Mouse (Mus musculus): ENCODE data around the gene Selenon. TPM values are rescaled to one million over a fixed set of nuclear protein-coding genes. Genes with fewer than 3 reads are reported as not detected.

Gene Selenon
- polyA plus RNA-seq, 1 experiment from 2014 or later: 35.3 TPM

Small RNA genes within 50 kb of the gene (microRNA-seq; reads per million reads assigned to microRNA genes)
- gene Mir6403: not detected

Other genes starting within 250 kb of the Selenon start
- gene Trim63, start 237.0 kb downstream of the Selenon start, polyA plus RNA-seq (2015; fragmentation: Nextera tagmentation; extraction: Ambion mirVana): 3.3 and 4.3 TPM in 2 replicates
- gene Slc30a2, start 209.0 kb downstream of the Selenon start, polyA plus RNA-seq (2015; fragmentation: Nextera tagmentation; extraction: Ambion mirVana): 0.26 and 0.43 TPM in 2 replicates
- 2.7 and 2.8 TPM in 2 replicates for gene Extl1, start 168.3 kb downstream of the Selenon start, polyA plus RNA-seq (2015; fragmentation: Nextera tagmentation; extraction: Ambion mirVana)
- 10.6 and 12.6 TPM in 2 replicates for gene Pafah2, start 155.8 kb downstream of the Selenon start, polyA plus RNA-seq (2015; fragmentation: Nextera tagmentation; extraction: Ambion mirVana)
- gene Stmn1, start 83.8 kb downstream of the Selenon start, polyA plus RNA-seq (2015; fragmentation: Nextera tagmentation; extraction: Ambion mirVana): 1,835 and 1,898 TPM in 2 replicates
- gene Paqr7, start 55.5 kb downstream of the Selenon start, polyA plus RNA-seq (2015; fragmentation: Nextera tagmentation; extraction: Ambion mirVana): 4.2 and 6.7 TPM in 2 replicates
- 18.7 and 20.2 TPM in 2 replicates for gene Aunip, start 41.2 kb downstream of the Selenon start, polyA plus RNA-seq (2015; fragmentation: Nextera tagmentation; extraction: Ambion mirVana)
- gene Mtfr1l, start 16.8 kb downstream of the Selenon start, polyA plus RNA-seq (2015; fragmentation: Nextera tagmentation; extraction: Ambion mirVana): 109 and 114 TPM in 2 replicates
- gene Man1c1, start 152.1 kb upstream of the Selenon start, polyA plus RNA-seq (2015; fragmentation: Nextera tagmentation; extraction: Ambion mirVana): 3.0 and 3.3 TPM in 2 replicates
- gene Ldlrap1, start 215.9 kb upstream of the Selenon start, polyA plus RNA-seq (2015; fragmentation: Nextera tagmentation; extraction: Ambion mirVana): 21.8 and 24.9 TPM in 2 replicates

All from lung, embryonic 15.5 days (tissue).